17 mouse cellular contexts compared by ENCODE assay signal in genomic region chr9:81622873-81623272, GRCm38 (mm10). TPM values are rescaled to one million over a fixed set of nuclear protein-coding genes. Genes with fewer than 3 reads are reported as not detected.
"Had no signal": no experiment of that assay in that cellular context is flagged by ENCODE, and none has a peak within 500 bp of the region (broad histone marks: within the 10 kb centered on the region; RNA-seq: fewer than 3 reads in every experiment).

No protein-coding gene starts in this region.

- H3K9ac ChIP-seq: liver, embryonic 14.5 days; lung, embryonic 14.5 days; midbrain, embryonic 13.5 days; midbrain, embryonic 15.5 days; neural tube, embryonic 12.5 days had no signal

- H3K27ac ChIP-seq: liver, embryonic 14.5 days; midbrain, embryonic 13.5 days; midbrain, embryonic 15.5 days; neural tube, embryonic 12.5 days had no signal

- H3K9me3 ChIP-seq: midbrain, embryonic 13.5 days; midbrain, embryonic 15.5 days; neural tube, embryonic 12.5 days had no signal

- H3K27me3 ChIP-seq: midbrain, embryonic 13.5 days; midbrain, embryonic 15.5 days; neural tube, embryonic 12.5 days had no signal

- H3K4me2 ChIP-seq: lung, embryonic 14.5 days; midbrain, embryonic 13.5 days; midbrain, embryonic 15.5 days; neural tube, embryonic 12.5 days had no signal

- ATAC-seq: midbrain, embryonic 13.5 days; midbrain, embryonic 15.5 days had no signal

- DNase-seq: lung, adult 18-20 months; lung, embryonic 14.5 days; lung, postnatal 10 days; lung, postnatal 4 days; retina, postnatal 1 day; right cerebral cortex, adult 18-20 months; right cerebral cortex, postnatal 25 days; right cerebral cortex, postnatal 4 days; spleen, adult 18-20 months; thymus, adult 18-20 months; thymus, postnatal 14 days; thymus, postnatal 36 days had no signal

- H3K36me3 ChIP-seq: midbrain, embryonic 13.5 days; midbrain, embryonic 15.5 days; neural tube, embryonic 12.5 days had no signal

- H3K4me3 ChIP-seq: midbrain, embryonic 13.5 days; midbrain, embryonic 15.5 days; neural tube, embryonic 12.5 days had no signal

- H3K4me1 ChIP-seq: midbrain, embryonic 13.5 days; neural tube, embryonic 12.5 days had no signal

RNA-seq across cellular contexts. Expression of gene Htr1b, which starts 10.8 kb away (rescaled TPM):
- total RNA-seq: megakaryocyte-erythroid progenitor cell, adult 5-6 weeks had no signal
